In the genomic region with DNA sequence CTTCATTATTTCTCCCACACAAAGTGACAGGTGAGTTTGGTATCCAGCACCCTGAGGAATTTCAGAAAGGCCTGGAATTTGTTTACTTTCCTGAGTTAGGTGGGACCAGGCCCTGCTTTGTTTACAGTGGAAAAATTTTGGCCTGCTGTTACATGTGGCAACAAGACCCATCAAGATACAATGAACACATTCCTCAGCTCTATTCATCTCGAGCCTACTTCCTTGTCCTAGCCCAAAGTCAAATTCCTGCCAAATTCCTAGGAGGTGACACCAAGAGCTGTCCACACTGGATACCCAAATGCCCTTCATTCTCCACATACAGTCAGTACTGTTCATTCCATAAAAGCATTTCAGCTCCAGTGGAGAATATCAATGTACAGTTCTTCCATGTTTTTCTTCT, we compare ENCODE assay signal across 25 mouse cellular contexts. TPM values are rescaled to one million over a fixed set of nuclear protein-coding genes. Genes with fewer than 3 reads are reported as not detected.
DNase-seq lines count a peak whose midpoint lies in the region; ATAC-seq and TF ChIP-seq lines count a peak whose summit lies in the region.
"Had no signal": no experiment of that assay in that cellular context is flagged by ENCODE, and none has a peak within 500 bp of the region (broad histone marks: within the 10 kb centered on the region; RNA-seq: fewer than 3 reads in every experiment).

No protein-coding gene starts in this region.

- no peaks in the 10 kb centered on the region for H3K4me1 ChIP-seq in kidney, adult 2 months (ENCODE audit: control insufficient read depth, insufficient read depth, low read length)
- H3K4me1 ChIP-seq in midbrain, embryonic 13.5 days (replicated peaks) = no peaks in the 10 kb centered on the region
- H3K4me1 ChIP-seq: embryonic facial prominence, embryonic 13.5 days; embryonic facial prominence, embryonic 15.5 days; forebrain, embryonic 10.5 days; forebrain, embryonic 12.5 days had no signal

- DNase-seq in kidney, adult 2 months = peak; percentile 0
- DNase-seq in kidney, postnatal 25 days = no peak
- peak; percentile 76 for DNase-seq in ES-CJ7 (ENCODE audit: low read depth, low spot score)
- DNase-seq in Patski (ENCODE audit: low read depth, low spot score) = no peak
- DNase-seq in ZHBTc4 (ENCODE audit: low read depth, low spot score) = peak; percentile 86
- DNase-seq in lung, adult 18-20 months = no peak
- DNase-seq in yolk sac, embryonic 10.5 days (ENCODE audit: low spot score) = no peak
- DNase-seq: adrenal gland, adult 2 months; adrenal gland, postnatal 10 days; adrenal gland, postnatal 25 days; cerebellum, adult 11 months; cerebellum, adult 18-20 months; cerebellum, adult 8-10 months; cerebellum, adult 9-11 months; cerebellum, postnatal 14 days; cerebellum, postnatal 36 days; embryo, embryonic 11 days had no signal

- no peaks in the 10 kb centered on the region for H3K27me3 ChIP-seq in kidney, adult 2 months (replicated peaks; ENCODE audit: control insufficient read depth, insufficient read depth, low read length)
- peaks cover 5% of the 10 kb centered on the region for H3K27me3 ChIP-seq in Patski
- no peaks in the 10 kb centered on the region for H3K27me3 ChIP-seq in midbrain, embryonic 13.5 days
- H3K27me3 ChIP-seq: embryonic facial prominence, embryonic 15.5 days; forebrain, embryonic 12.5 days had no signal

- no peaks in the 10 kb centered on the region for H3K9me3 ChIP-seq in midbrain, embryonic 13.5 days
- H3K9me3 ChIP-seq: embryonic facial prominence, embryonic 13.5 days; embryonic facial prominence, embryonic 15.5 days; forebrain, embryonic 10.5 days; forebrain, embryonic 12.5 days had no signal

- H3K36me3 ChIP-seq in kidney, adult 2 months (ENCODE audit: control insufficient read depth, insufficient read depth, low read length) = no peaks in the 10 kb centered on the region
- no peaks in the 10 kb centered on the region for H3K36me3 ChIP-seq in midbrain, embryonic 13.5 days
- H3K36me3 ChIP-seq: embryonic facial prominence, embryonic 13.5 days; embryonic facial prominence, embryonic 15.5 days; forebrain, embryonic 10.5 days; forebrain, embryonic 12.5 days had no signal

- POLR2A ChIA-PET in Patski (lab: Charles Lee) = no interaction called here

- H3K9ac ChIP-seq in midbrain, embryonic 13.5 days (replicated peaks) = no peak overlapping the region
- H3K9ac ChIP-seq: embryonic facial prominence, embryonic 13.5 days; embryonic facial prominence, embryonic 15.5 days; forebrain, embryonic 12.5 days had no signal

- peak; percentile 84 for ATAC-seq in Patski
- ATAC-seq in midbrain, embryonic 13.5 days = no peak
- ATAC-seq: forebrain, embryonic 14.5 days; forebrain, embryonic 16.5 days had no signal

- H3K27ac ChIP-seq in kidney, adult 2 months (ENCODE audit: insufficient read depth, low read depth, low read length) = no peak overlapping the region
- no peak overlapping the region for H3K27ac ChIP-seq in midbrain, embryonic 13.5 days
- H3K27ac ChIP-seq: embryonic facial prominence, embryonic 13.5 days; embryonic facial prominence, embryonic 15.5 days; forebrain, embryonic 10.5 days; forebrain, embryonic 12.5 days had no signal

- 32% methylated on average over 1 of the region's 1 CpGs for WGBS in kidney, adult 2 months
- WGBS in midbrain, embryonic 13.5 days = 39% methylated on average over 1 of the region's 1 CpGs

- in situ Hi-C loops in Patski (cut with MboI; ENCODE audit: low pct_unique_long_range_greater_than_20kb) = loop anchor here (25.0 kb wide), 1 partner anchor 269 kb away; the partner anchor contains the start of gene Arxes1

- H3K4me2 ChIP-seq in midbrain, embryonic 13.5 days (replicated peaks) = no peak overlapping the region
- H3K4me2 ChIP-seq: embryonic facial prominence, embryonic 13.5 days; embryonic facial prominence, embryonic 15.5 days; forebrain, embryonic 12.5 days had no signal

- TF ChIP-seq POLR2A in kidney, adult 2 months (IDR thresholded peaks at IDR 0.05; ENCODE audit: low read depth, low read length) = no peak

- no peak overlapping the region for H3K4me3 ChIP-seq in kidney, adult 2 months (ENCODE audit: insufficient read depth, low read depth, low read length)
- no peak overlapping the region for H3K4me3 ChIP-seq in midbrain, embryonic 13.5 days (replicated peaks)
- H3K4me3 ChIP-seq: embryonic facial prominence, embryonic 13.5 days; embryonic facial prominence, embryonic 15.5 days; erythroblast, embryonic 14.5 days; forebrain, embryonic 10.5 days; forebrain, embryonic 12.5 days had no signal

- CTCF ChIA-PET in Patski (lab: Charles Lee) = no interaction called here

- no peak for TF ChIP-seq CTCF in kidney, adult 2 months (conservative IDR thresholded peaks at IDR 0.05; ENCODE audit: insufficient read depth, insufficient read length, low read depth, low read length)
- no peak for TF ChIP-seq CTCF in Patski (IDR thresholded peaks at IDR 0.05)

RNA-seq across cellular contexts. Expression of gene Bex3, which starts 36.1 kb away (rescaled TPM):
- polyA plus RNA-seq in kidney, adult 2 months (2012; rRNA removed) = 41.5 and 51.1 TPM in 2 replicates
- polyA plus RNA-seq in Patski (2021) = 454 TPM
- polyA plus RNA-seq in midbrain, embryonic 13.5 days (2015; fragmentation: Nextera tagmentation; extraction: Ambion mirVana) = 705 TPM in 2 replicates

Comparison
In these comparisons a context has a peak if more than half of its experiments do, and no peak if none do; other contexts are left out.
1. DNase-seq: peak in kidney, adult 2 months (single experiment), ES-CJ7 (single experiment) and ZHBTc4 (single experiment); none in kidney, postnatal 25 days (0 of 2), Patski (single experiment), lung, adult 18-20 months (0 of 2) and yolk sac, embryonic 10.5 days (single experiment).